Mouse (Mus musculus) left cerebral cortex, postnatal 25 days (tissue): ENCODE measurements around the gene Necap2. TPM values are rescaled to one million over a fixed set of nuclear protein-coding genes. Genes with fewer than 3 reads are reported as not detected.

Experiments
- DNase-seq, 2 experiments: peaks; one replicate each; pipeline ENCODE4 v3.0.0; 2022; ENCODE audit warnings: low spot score in 2 of 2, mixed read lengths in 1 of 2
- intact Hi-C: fragments of 180-260 bp; cut with DNase I; formaldehyde crosslinking; loops from one replicate; pipeline ENCODE4 v1.15.1; 2025
- total RNA-seq, 2 experiments: library from RNA; stranded (reverse); gene quantifications; 2 replicates each; pipeline ENCODE4 v1.2.3; 2021

The Necap2 gene
- total RNA-seq, 2 experiments from 2014 or later, result 36.3 to 46.0 TPM

DNA sequence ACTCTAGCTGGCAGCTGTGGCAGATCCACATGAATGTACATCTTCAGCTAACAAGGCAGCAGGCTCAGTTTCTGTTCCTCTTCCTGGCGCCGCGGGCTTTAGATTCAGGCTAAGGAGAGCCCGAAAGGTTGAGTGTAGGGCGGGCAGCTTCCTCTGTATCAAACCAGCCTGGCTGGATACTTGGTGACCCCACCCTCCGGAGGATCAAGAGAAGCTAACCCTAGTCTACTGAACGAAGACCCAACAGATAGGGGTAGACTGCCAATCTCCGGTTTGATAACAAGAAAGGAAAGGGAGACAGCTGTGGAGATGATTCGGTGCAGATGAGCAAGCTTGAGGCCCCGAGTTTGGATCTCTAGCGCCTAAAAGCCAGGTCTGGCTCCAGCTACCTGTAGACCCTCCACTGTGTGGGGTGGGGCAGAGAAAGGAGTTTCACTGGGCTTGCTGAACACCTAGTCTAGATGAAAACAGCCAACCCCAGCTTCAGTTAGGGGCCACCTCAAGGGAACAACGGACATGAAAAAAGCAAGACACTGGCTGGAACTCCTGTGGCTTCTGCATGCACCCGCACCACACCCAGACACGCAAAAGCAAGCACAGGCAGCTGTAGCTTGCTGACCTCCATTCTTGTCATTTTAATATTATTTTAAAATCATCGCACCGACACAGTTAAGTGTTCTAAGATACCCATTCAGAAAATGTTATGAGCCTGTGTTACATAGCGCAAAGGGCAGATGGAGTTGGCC is 1.2 kb downstream of the Necap2 start:
- DNase-seq, result peak in 1 of 2 experiments; percentile 37
- intact Hi-C loops, result loop anchor here (10.0 kb wide), 1 partner anchor 372 kb away; the partner anchor contains the start of gene Rcc2

DNA sequence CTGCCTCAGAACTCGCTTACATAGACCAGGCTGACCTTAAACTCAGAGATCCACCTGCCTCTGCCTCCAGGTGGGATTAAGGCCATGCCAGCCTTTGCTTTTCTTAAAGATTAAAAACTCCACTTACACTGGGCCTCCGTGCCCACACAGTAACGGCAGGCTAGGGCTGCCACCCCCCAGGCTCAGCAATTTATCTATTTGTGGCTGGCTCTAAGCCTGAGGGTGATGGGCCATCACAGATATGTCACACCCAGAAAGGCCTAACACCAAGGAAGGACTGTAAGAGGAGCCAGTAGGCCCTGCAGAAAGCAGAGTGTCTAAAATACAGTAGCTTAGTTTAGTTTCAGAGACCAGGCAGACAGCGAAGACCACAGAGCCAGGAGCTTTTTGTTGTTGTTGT is 4.0 kb downstream of the Necap2 start:
- DNase-seq, result no peak
- intact Hi-C loops, result loop anchor here (10.0 kb wide), 1 partner anchor 369 kb away; the partner anchor contains the start of gene Rcc2

DNA sequence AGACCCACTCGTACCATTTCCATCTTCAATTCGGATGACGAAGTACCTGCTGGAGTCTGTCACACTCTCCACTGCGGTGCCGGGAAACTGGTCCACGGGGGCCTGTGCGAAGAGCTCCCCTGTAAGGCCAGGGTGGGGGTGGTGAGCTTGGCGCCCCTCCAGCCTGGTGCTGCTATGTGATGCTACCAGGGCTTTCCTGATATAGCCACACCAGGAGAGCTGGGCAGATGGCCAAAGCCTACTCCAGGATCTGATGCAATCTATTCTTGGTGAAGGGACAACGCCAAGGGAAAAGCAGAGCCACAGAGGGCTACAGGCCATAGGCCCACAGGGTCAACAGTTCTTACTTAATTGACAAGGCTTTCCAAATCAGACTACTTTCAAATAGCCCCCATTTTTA is 4.5 kb downstream of the Necap2 start:
- intact Hi-C loops, result loop anchor here (10.0 kb wide), 1 partner anchor 369 kb away; the partner anchor contains the start of gene Rcc2
- DNase-seq, result peak; percentile 70 to 92

DNA sequence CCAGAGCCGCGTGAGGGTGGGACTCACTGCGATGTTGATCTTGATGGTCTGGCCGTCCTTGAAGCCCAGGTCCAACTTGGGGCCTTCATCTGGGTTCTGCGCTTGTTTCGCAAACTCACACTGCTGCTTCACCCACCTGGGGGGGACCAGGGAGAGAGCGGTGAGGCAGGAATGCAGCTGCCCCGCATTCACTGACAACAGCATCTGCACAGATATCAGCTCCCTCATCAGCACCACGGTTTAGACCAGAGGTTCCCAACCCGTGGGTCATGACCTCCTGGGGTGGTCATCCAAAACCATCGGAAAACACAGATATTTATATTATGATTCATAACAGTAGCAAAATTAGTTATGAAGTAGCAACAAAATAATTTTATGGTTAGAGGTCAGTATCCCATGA is 5.7 kb downstream of the Necap2 start:
- intact Hi-C loops, result loop anchor here (10.0 kb wide), 1 partner anchor 368 kb away; the partner anchor contains the start of gene Rcc2
- no peak for DNase-seq

DNA sequence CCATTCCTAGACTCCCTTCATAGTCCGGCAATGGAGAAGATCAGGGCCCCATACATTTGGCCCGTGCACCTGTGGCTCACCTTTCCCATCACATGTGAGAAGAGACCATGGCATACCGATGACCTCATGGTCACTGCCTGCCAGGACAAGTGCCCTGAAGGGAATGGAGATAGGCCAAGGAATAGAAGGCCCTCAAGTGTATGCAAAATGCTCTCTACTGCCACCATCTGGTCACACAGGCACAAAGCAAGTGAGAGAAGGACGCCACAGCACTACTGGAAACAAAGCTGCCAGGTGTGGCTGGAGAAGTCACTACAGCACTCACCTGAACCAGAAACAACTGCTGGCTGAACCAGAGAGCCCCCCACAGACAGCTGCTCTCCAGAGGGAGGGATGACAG is 8.4 kb downstream of the Necap2 start:
- intact Hi-C loops, result loop anchor here (10.0 kb wide), 1 partner anchor 365 kb away; the partner anchor contains the start of gene Rcc2
- peak in 1 of 2 experiments; percentile 45 for DNase-seq

DNA sequence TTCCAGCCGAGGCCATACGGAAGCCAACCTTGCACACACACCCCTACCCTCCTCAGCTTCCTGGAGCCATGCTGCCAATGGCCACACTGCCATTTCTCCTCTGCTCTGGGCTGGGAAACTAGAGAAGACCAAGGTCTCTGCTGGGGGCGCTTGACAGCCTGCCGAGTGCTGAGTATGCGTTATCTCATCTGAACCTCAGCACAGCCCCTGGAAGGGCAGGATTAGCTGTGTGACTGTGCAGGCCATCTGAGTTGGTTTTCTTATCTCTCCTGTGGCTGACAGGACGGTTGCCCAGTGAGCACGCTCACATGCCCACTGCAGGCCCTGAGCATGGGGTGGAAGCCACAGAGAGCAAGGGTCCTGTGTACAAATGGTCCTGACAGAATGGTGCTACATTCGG is 9.5 kb downstream of the Necap2 start:
- no peak for DNase-seq
- intact Hi-C loops, result no loop called here

DNA sequence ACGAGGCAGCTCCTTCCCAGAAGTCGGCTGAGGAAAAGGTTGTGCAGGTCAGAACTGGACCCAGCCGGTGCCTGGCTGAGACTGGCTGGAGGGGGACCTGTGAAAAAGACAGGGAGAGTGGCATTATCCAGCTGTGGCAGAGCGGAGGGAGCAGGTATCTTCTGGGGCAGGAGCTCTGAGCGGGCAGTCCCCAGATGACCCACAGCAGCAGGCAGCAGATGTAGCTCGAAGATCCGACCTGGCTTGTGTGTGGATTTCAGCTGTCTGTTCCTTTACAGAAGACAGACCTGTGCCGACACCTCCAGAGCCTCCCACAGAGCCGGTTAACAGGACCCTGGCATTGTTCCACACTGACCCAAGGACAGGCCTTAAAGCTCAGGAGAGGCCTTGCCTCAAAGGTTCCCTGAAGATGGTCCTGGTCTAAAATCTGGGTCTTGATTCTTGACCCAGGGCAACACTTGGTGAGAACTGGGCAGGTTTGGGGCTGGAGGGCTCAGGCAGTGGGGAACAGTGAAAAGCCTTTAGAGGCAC is 10.6 kb downstream of the Necap2 start:
- intact Hi-C loops, result no loop called here

DNA sequence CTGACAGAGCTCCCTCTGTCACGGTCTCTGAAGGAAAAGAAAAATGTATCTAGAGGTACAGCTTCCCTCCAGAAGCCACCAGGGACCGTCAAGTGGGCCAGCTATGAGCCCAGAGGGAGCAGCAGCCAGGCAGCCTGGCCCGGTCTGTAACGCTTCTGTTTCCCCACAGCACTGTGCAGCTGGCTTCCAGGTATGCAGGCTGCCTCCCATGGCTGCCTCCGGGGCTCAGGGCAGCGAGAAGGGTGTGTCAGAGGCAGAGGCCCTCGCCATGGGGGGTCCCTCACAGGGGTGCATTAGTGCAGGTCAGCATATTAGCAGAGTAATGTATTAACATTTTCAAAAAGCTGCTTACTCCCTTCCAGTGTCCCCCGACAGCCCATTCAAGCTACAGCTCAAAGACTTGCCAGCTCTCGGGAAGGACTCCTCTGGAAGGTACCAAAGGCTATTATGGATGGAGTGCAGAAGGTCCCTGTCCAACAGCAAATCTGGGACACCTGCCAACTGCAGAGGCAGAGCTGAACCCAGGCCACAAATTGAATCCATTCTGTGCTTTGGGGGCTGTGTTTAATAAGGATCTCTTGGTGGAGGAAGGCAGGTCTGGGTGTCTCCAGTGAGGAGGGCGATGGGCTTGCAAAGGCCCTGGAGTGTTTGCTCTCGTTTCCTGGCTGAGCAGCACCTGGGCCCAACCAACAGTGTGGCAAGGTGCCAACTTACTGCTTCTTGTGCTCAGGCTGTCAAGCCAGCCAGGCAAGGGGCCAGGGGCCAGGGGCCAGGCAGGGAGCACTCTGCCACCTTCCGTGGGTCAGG is 11.2 kb downstream of the Necap2 start:
- DNase-seq, result no peak
- intact Hi-C loops, result no loop called here

More for the DNA sequence above, 10.6 kb downstream of the Necap2 start:
- DNase-seq, result no peak

DNA sequence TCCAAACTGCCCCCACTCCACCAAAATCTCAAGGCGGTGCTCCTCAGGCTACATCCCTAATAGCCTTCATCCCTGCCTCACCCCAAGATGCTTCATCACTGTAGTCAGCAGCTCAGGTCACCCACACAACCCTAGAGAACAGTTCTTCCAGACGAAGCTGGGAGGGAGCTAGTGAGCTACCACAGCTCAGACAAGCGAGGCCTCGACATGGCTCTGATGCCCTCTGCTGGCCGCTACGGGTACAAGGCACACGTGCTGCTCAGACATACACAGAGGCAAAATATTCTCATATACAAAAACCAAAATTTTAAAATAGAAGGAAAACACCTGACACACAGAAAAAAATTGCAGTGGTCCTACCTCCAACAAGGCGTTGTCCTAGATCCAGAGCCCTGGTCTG is 13.0 kb downstream of the Necap2 start:
- DNase-seq, result peak; percentile 82 to 89
- intact Hi-C loops, result loop anchor here (1.0 kb wide), 1 partner anchor 21 kb away; no protein-coding TSS in a partner anchor

DNA sequence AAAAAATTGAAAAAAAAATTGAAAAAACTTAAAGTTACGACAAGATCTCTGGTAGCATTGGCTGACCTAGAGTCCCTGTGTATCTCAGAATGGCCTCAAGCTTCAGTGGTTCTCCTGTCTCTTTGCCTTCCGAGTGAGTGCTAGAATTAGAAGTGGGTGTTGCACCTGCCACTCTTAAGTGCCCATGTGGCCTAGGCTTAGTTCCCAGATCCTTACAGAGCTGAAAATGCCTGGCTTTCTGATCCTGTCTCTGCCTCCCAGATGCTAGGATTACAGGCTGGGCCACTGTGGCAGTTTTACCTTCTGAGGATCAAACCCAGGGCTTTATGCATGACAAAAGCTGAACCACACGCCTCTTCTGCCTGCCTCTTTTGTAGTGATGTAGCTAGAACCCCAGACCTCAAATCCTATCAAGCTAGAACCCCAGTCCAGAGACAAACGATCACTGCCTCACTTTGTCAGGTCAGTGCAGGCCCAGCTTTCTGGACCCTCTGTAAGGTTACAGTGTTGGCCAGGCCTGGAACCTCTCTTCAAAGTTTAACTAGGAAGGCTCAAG is 14.0 kb downstream of the Necap2 start:
- intact Hi-C loops, result no loop called here
- no peak for DNase-seq

DNA sequence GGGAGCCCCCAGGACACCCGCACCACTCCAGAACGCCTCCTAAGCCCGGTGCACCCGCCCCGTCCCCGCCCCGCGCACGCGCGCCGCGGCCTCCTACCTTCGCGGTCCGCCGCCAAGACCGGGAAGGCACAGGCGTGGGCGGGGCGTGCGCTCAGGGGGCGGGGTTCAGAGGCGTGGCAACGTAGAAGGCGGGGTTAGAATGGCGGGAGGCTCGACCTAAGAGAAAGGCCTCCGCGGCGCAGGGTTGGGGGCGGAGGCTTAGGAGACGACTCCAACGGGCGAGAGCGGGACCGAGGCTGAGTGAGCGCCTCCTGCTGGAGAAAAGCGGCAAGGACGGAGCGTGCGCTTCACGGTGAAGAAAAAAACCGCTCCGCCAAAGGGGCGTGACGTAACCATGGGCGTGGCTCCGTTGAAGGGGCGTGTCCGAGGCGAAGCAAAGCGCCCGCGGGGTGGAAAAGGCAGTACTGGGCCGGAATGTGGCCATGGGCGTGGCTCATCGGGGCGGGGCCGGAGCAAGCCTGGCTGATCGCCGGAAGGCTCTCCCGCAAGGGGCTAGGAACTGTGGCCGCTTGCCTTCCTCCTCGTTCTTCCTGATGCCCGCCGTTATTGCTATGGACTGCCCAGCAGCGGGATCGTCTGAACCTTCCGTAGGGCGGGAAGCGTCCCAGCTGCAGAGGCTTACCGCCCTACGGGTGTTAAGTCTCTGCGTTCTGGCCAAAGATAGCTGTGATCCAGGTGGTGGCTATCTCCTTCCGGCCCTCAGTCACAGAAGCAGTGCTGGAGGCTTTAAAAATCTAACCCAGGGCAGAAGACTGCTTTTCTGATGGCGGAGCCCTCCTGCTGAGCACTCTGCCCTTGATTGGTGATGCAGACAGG is 17.5 kb downstream of the Necap2 start, which contains the start of gene Crocc:
Gene Crocc, minus strand, starts transcription at position 125 of the 876 bp plus-strand sequence.
- intact Hi-C loops, result no loop called here
- DNase-seq, result peak; percentile 97 to 98

DNA sequence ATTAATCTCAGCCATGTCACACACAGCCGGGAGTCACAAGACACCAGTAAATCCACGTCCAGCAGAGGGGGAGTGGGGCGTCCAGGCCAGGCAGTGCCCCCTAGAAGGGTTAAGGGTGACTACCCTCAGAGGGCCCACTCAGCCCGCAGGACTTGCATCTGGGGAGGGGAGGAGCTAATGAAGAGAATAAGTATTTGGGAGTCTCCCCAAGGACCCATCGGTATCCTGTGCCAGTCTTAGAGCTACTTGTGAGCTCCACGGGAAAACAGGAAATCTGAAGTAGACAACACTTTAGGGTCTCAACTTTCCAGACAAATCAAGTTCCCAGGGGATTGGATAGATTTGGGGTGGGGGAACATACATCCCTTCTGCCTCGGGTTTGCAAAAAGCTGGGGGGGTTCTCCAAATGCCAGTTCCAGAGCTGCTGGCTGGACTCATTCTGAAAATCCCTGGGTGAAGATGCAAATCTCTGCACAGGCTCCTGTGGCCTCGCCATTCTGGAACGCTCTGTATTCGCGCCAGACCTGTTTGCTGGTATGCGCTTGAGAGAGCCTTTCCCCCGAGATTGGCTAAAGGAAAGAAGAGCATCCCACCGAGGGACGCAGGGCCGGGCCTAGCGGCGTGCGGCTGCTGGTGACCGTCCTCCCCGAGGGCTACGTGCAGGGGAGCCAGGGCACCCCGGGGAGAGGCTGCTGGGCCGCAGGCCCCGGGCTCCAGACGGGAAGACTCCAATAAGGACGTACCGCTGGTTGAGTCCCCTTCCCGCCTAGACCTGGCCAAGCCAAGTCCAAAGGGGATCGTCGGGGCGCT is 18.3 kb downstream of the Necap2 start:
- intact Hi-C loops, result no loop called here
- no peak for DNase-seq

DNA sequence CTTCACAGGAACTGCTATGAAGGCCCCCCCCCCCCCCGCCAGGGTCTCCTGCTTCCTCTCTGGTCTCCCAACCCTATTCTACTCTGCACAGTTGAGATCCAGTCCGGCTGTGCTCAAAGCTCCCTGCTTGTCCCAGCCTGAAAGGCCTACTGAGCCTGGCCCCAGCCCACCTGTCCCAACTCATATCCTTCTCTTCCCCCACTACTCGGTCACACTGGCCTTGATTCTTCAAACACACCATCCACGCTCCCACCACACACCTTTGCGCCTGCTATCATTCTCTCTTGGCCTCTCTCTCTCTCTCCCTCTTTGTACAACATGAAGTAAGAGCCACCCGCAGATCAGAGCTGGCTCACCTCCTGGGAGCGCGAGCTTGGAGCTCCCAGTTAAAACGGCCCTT is 19.3 kb downstream of the Necap2 start:
- intact Hi-C loops, result no loop called here
- no peak for DNase-seq

DNA sequence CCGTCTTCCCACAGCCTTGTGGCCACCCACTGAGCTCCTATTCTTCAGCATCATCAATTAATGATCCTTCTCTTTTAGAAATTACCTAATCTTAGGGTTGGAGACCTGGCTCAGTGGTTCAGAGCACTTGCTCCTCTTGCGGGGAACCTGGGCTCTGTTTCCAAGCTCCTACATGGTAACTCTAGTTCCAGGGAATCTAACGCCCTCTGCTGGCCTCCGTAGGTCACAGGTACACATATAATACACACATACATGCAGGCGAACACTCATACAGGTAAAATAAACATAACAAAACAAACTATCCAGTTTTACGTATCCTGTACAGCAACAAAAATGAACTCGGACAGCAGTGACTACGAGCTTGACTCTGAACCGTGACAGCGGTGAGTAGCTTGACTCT is 21.2 kb downstream of the Necap2 start:
- intact Hi-C loops, result no loop called here

DNA sequence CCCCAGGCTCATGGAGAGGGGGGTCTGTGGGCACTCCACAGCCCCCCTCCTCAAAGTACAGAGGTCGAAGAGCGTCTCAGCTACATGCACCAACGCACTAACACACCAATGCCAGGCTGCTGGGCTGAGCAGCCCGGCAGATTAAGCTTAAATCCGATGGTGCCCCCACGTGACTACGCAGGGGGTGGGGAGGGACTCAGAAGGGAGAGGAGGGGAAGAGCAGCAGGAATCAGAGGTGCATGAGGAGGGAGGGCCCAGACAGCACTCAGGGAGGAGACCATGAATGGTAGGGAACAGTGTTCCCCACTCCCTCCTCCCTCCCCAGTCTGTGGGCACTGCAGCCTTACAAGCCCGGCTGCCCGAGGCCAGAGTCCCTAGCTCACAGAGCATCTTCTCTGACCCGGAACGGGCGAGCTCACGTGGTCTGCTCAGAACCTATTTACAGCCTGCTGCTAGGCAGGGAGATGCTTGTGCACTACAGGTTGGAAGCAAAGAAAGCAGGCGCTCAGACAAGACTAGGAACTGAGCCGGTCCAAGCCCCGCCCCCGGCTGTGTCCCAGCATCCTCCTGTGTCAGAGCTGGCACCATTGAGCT is 24.5 kb downstream of the Necap2 start:
- peak; percentile 74 to 90 for DNase-seq
- intact Hi-C loops, result no loop called here

More for the DNA sequence above, 21.2 kb downstream of the Necap2 start:
- no peak for DNase-seq

DNA sequence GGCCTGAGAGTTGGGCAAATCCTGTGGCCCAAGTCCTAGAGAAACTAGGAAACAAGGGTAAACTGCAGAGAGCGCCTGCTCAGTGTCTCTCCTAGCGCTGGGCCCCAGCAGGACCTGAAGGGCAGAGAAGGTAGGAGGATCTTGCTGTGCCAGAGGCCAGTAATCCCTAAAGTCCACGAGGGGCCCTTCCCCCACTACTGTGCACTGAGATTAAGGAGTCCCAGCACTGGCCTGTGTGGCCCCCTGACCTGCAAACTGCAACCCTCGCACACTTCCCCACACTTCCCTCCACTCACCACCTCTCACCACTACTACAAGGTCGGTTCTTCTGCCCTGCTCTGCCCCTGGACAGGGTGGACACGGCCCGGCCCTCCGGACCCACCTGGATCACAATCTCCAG is 25.0 kb downstream of the Necap2 start:
- intact Hi-C loops, result no loop called here
- no peak for DNase-seq

DNA sequence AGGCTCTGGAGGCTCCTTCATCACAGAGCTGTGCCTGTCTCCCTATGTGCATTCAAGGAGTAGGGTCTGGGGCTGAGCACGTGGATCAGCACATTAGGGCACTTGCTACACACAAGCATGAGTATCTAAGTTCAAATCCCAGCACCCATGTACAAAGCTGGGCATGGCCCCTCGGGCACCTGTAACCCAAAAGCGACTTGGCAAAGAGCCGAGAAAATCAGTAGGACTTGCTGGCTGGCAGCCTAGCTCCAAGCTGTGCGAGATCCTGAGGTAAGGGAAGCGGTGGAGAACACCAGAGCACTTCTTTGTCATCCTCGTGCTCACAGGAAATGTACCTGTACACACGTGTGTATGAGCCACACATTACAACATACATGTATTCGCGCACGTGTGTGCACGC is 25.7 kb downstream of the Necap2 start:
- DNase-seq, result no peak
- intact Hi-C loops, result no loop called here

DNA sequence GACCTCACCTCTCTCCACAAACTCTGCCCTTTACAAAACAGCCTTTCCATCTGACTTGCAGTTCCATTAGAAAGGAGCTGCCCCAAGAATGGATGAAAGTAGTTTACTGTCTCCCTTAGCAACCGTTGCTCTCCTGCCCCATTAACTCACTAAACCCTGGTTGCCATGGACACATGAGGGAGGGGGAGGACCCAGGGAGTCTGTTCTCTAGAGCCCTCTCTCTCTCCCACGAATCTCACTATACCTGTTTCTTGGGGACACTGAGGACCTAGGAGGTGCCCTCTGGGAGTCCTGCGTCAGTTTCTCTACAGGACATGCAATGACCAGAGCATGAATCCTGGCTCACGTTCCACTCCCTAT is 28.7 kb downstream of the Necap2 start:
- peak in 1 of 2 experiments; percentile 57 for DNase-seq
- intact Hi-C loops, result no loop called here
